Mouse (Mus musculus) liver, embryonic 14.5 days (tissue): ENCODE data around the gene Cnih1. TPM values are rescaled to one million over a fixed set of nuclear protein-coding genes. Genes with fewer than 3 reads are reported as not detected.

Source experiments
- ATAC-seq: fragments of 200-750 bp; cut with Nextera tagmentation; 2 replicates; pipeline ENCODE4 v1.8.0; 2017; ENCODE audit warnings: moderate number of reproducible peaks, mild to moderate bottlenecking, moderate library complexity; ENCODE audit not compliant: insufficient read depth
- DNase-seq, 3 experiments: peaks; one replicate each; pipeline ENCODE4 v3.0.0-alpha.2; 2012 to 2013; ENCODE audit warnings: low read depth in 3 of 3, low spot score in 3 of 3
- H3K27ac ChIP-seq: fragments of 300-500 bp; sonication (generic); 2 replicates; pipeline ENCODE4 v1.5.1; 2014; ENCODE audit warnings: moderate library complexity, mild to moderate bottlenecking, control low read depth, inconsistent platforms
- H3K27me3 ChIP-seq: fragments of 300-500 bp; sonication (generic); 2 replicates; pipeline ENCODE4 v1.6.1; 2014; ENCODE audit warnings: mild to moderate bottlenecking, low read length, moderate library complexity; ENCODE audit not compliant: control insufficient read depth, insufficient read depth
- H3K36me3 ChIP-seq: fragments of 300-500 bp; sonication (generic); replicated peaks from 2 replicates; pipeline ENCODE4 v1.6.1; 2014; ENCODE audit warnings: low read depth; ENCODE audit not compliant: control insufficient read depth, insufficient read depth
- H3K4me1 ChIP-seq, 2 experiments: fragments of 200-500 bp in 1 of 2; fragments of 300-500 bp in 1 of 2; sonication (generic) in 1 of 2; replicated peaks; 2 replicates each; pipeline ENCODE4 v1.6.1; 2012 to 2014; ENCODE audit warnings: antibody characterized with exemption in 1 of 2, inconsistent platforms in 1 of 2, low read length in 1 of 2; ENCODE audit not compliant: control insufficient read depth in 2 of 2, insufficient read depth in 2 of 2
- H3K4me2 ChIP-seq: fragments of 300-500 bp; sonication (generic); 2 replicates; pipeline ENCODE4 v1.6.1; 2014; ENCODE audit warnings: low read depth, mild to moderate bottlenecking, control low read depth, moderate library complexity
- H3K4me3 ChIP-seq, 2 experiments: fragments of 200-500 bp in 1 of 2; fragments of 300-500 bp in 1 of 2; sonication (generic) in 1 of 2; 2 replicates each; pipeline ENCODE4 v1.5.1; 2012 to 2014; ENCODE audit warnings: low read depth in 2 of 2, low read length in 2 of 2, mild to moderate bottlenecking in 2 of 2, control low read depth in 1 of 2, inconsistent platforms in 1 of 2, moderate library complexity in 1 of 2; ENCODE audit not compliant: insufficient read depth in 1 of 2
- H3K9ac ChIP-seq: fragments of 300-500 bp; sonication (generic); replicated peaks from 2 replicates; pipeline ENCODE4 v1.6.1; 2014; ENCODE audit warnings: mild to moderate bottlenecking, control low read depth, moderate library complexity
- H3K9me3 ChIP-seq: fragments of 300-500 bp; sonication (generic); 2 replicates; pipeline ENCODE4 v1.6.1; 2016; ENCODE audit warnings: low read length, mixed read lengths; ENCODE audit not compliant: control insufficient read depth
- CTCF ChIP-seq: IDR thresholded peaks from 2 replicates; pipeline ENCODE4 v1.5.1; 2016; ENCODE audit warnings: antibody characterized with exemption, low read depth, control low read depth
- EP300 ChIP-seq: IDR thresholded peaks from 2 replicates; pipeline ENCODE4 v1.6.1; 2016; ENCODE audit warnings: antibody characterized with exemption, low read depth
- WGBS: fragments of 180-500 bp; shearing (Covaris S2); extraction: QIAGEN DNeasy Blood & Tissue Kit; methylation state at CpG from one replicate; pipeline ENCODE4 v1.1.7; 2014; ENCODE audit not compliant: insufficient replicate concordance; 5-methylcytosine and 5-hydroxymethylcytosine counted together
- polyA plus RNA-seq, 2 experiments: library from polyadenylated mRNA; depleted of rRNA in 1 of 2; stranded (reverse) in 1 of 2; unstranded in 1 of 2; fragments of >200 nt; fragmentation: Nextera tagmentation in 1 of 2; extraction: Ambion mirVana in 1 of 2; gene quantifications; 2 replicates each; pipeline versions ENCODE4 v1.2.1 to v1.2.3; 2012 to 2014

Gene Cnih1
- polyA plus RNA-seq, 2 experiments = 33.8 to 84.0 TPM

DNA sequence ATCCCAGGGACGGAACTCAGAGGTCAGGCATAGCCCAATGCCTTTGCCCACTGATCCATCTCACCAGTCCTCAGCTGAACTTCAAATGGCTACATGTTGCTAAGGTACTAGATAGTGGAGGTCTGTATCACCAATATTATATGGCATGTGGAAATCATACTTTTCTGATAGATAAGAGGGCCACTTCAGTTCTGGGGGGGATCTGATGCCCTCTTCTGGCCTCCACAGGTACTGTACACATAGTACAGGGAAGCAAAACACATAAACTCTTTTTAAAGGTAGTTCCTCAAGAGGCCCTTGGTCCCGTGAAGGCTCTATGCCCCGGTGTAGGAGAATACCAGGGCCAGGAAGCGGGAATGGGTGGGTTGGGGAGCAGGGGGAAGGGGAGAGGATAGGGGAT is 2.1 kb upstream of the Cnih1 start:
- peak in 1 of 3 experiments; percentile 30 for DNase-seq
- Histone ChIP-seq H3K4me1 (peaks cover 19 to 25% of the 10 kb centered on the region in 2 experiments), H3K27me3 (no peaks in the 10 kb centered on the region), H3K9me3 (no peaks in the 10 kb centered on the region), H3K27ac (no peak overlapping the region), H3K4me3 (no peak overlapping the region), H3K36me3 (no peaks in the 10 kb centered on the region), H3K9ac (no peak overlapping the region), H3K4me2 (0 out of 2 replicates have a peak overlapping the region, but pooled peaks have one; percentile 18)
- no peak for ATAC-seq
- WGBS = 44% methylated on average over 4 of the region's 4 CpGs
- TF ChIP-seq CTCF = peak; percentile 68
- TF ChIP-seq EP300 = no peak; the same call in 1 of the 2 replicates

DNA sequence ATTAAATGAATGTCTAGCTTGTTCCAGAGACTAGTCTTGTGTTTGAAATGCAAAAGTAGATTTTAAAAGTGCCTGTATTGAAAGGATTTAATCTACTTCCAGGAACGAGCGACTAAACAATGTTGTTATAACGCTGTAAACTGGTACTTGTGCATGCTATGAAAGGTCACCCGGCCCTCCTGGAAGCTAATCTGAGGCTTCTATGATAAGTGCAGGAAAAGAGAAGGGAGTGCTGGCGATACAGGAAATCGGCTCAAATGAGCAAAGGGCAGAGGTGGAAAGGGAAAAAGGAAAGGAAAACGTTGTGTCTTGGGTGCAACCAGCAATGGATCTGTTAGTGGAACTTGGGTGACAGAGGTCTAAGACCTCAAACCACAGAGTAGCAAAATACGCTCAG is 292 bp upstream of the Cnih1 start:
- 5% methylated on average over 8 of the region's 8 CpGs for WGBS
- no peaks in the 10 kb centered on the region for H3K9me3 ChIP-seq
- TF ChIP-seq CTCF (no peak), EP300 (no peak)
- no peak for DNase-seq
- H3K4me1 ChIP-seq = peaks cover 19 to 25% of the 10 kb centered on the region in 2 experiments
- no peaks in the 10 kb centered on the region for H3K36me3 ChIP-seq
- peak overlapping the region; percentile 31; the same call in 1 of the 2 replicates for H3K9ac ChIP-seq
- H3K27ac ChIP-seq = peak overlapping the region; percentile 36
- peak; percentile 17; the same call in 1 of the 2 replicates for ATAC-seq
- peak overlapping the region; percentile 28 to 80; a peak in 3 of 4 replicates for H3K4me3 ChIP-seq
- H3K4me2 ChIP-seq = peak overlapping the region; percentile 74
- no peaks in the 10 kb centered on the region for H3K27me3 ChIP-seq

DNA sequence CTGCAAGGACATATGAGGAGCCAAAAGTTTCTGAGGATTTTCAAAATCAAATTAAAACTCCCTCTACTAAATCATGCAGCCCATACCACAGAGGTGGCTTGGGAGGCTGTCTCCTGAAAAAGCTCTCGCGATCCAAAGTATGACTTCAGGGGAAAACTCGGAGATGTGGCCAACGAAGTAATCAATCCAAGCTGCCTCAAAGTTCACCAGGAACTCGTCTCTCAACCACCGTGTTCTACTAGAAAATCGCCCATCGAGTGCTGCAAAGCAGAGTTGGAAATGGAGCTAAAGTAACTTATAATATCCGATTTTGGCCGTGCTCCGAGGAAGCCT is 791 bp downstream of the Cnih1 start:
- DNase-seq (no peak), ATAC-seq (no peak)
- H3K27ac ChIP-seq = peak overlapping the region; percentile 3
- H3K4me3 ChIP-seq = peak overlapping the region; percentile 79 to 80
- H3K4me1 ChIP-seq = peaks cover 19 to 25% of the 10 kb centered on the region in 2 experiments
- no peaks in the 10 kb centered on the region for H3K36me3 ChIP-seq
- peak overlapping the region; percentile 94 for H3K9ac ChIP-seq
- WGBS = 0% methylated on average over 11 of the region's 11 CpGs
- H3K27me3 ChIP-seq = no peaks in the 10 kb centered on the region
- H3K9me3 ChIP-seq = no peaks in the 10 kb centered on the region
- TF ChIP-seq CTCF = no peak
- peak overlapping the region; percentile 74 for H3K4me2 ChIP-seq

GRCm38 (mm10) chr14:46785247-46785646 is 3.0 kb downstream of the Cnih1 start:
- Histone ChIP-seq H3K4me1 (peaks cover 17 to 24% of the 10 kb centered on the region in 2 experiments), H3K9me3 (no peaks in the 10 kb centered on the region), H3K4me2 (no peak overlapping the region), H3K36me3 (peaks cover 3% of the 10 kb centered on the region; the same call in 1 of the 2 replicates), H3K27me3 (no peaks in the 10 kb centered on the region), H3K27ac (no peak overlapping the region), H3K4me3 (no peak overlapping the region), H3K9ac (no peak overlapping the region)
- TF ChIP-seq CTCF (no peak), EP300 (no peak)
- DNase-seq (no peak), ATAC-seq (no peak)
- WGBS = 78% methylated on average over 5 of the region's 5 CpGs

DNA sequence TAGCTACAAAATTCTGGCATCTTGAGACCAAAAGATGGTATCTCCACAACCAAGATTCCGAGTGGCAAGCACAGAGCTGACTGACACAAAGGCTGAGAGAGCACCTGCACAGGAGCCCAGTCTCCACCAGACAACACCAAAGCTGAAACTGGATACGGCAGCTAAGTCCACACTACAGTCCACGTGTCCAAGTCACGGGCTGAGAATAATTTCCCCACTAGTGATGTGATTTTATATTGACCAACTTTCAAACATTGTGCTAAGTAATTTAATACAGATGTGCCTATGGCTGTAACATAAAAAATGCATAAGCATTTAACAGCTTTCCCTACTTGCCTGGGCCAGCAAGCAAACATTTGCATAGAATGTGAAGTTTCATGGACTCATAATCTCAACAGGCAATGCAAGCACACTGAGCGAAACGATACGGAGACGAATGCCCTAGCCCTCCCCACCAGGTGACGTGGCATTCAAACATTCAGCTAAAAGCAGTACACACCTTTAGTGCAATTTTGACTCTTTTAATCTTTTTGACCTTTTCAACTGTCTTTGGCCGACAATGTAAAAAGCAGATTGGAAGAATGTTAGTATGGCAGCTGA is 4.8 kb downstream of the Cnih1 start:
- Histone ChIP-seq H3K9ac (no peak overlapping the region), H3K4me1 (peaks cover 7 to 9% of the 10 kb centered on the region in 2 experiments), H3K27me3 (no peaks in the 10 kb centered on the region), H3K27ac (no peak overlapping the region), H3K36me3 (peaks cover 21% of the 10 kb centered on the region), H3K9me3 (peaks cover 8% of the 10 kb centered on the region), H3K4me3 (no peak overlapping the region), H3K4me2 (no peak overlapping the region)
- WGBS = 85% methylated on average over 10 of the region's 10 CpGs
- ATAC-seq (no peak), DNase-seq (no peak)
- TF ChIP-seq EP300 (no peak), CTCF (no peak)
